Mouse (Mus musculus): ENCODE data around the gene Kcnb1. TPM values are rescaled to one million over a fixed set of nuclear protein-coding genes. Genes with fewer than 3 reads are reported as not detected.

Gene Kcnb1
- polyA plus RNA-seq, 1 experiment from 2014 or later, result 1.1 TPM

Other genes with a start within 250 kb of the Kcnb1 start
- gene Stau1, start 193.9 kb downstream of the Kcnb1 start, polyA plus RNA-seq (2015; fragmentation: Nextera tagmentation; extraction: Ambion mirVana), result 60.2 and 61.2 TPM in 2 replicates
- gene Ddx27, start 175.0 kb downstream of the Kcnb1 start, polyA plus RNA-seq (2015; fragmentation: Nextera tagmentation; extraction: Ambion mirVana), result 40.9 and 45.7 TPM in 2 replicates
- 6.5 and 9.8 TPM in 2 replicates for gene Znfx1, start 127.1 kb downstream of the Kcnb1 start, polyA plus RNA-seq (2015; fragmentation: Nextera tagmentation; extraction: Ambion mirVana)
- 12.0 and 12.8 TPM in 2 replicates for gene Ptgis, start 50.4 kb upstream of the Kcnb1 start, polyA plus RNA-seq (2015; fragmentation: Nextera tagmentation; extraction: Ambion mirVana)
- 7.2 and 8.1 TPM in 2 replicates for gene B4galt5, start 159.0 kb upstream of the Kcnb1 start, polyA plus RNA-seq (2015; fragmentation: Nextera tagmentation; extraction: Ambion mirVana)
- gene Slc9a8, start 231.6 kb upstream of the Kcnb1 start, polyA plus RNA-seq (2015; fragmentation: Nextera tagmentation; extraction: Ambion mirVana), result 19.0 and 21.4 TPM in 2 replicates

Measured in intestine, embryonic 16.5 days (tissue).